Mouse (Mus musculus) G1E (cell line): ENCODE measurements around the gene Sik1. TPM values are rescaled to one million over a fixed set of nuclear protein-coding genes. Genes with fewer than 3 reads are reported as not detected.
A peak's percentile ranks its signal among the peaks of the same experiment; 100 is the strongest.

Experiments
- ATAC-seq: 2 replicates; pipeline ENCODE4 v1.8.0; 2016; ENCODE audit warnings: mild to moderate bottlenecking; ENCODE audit not compliant: insufficient number of reproducible peaks, poor library complexity, low FRiP score, severe bottlenecking; ENCODE audit errors: extremely low read depth
- DNase-seq: peaks from one replicate; pipeline ENCODE4 v3.0.0; 2012; ENCODE audit warnings: low spot score
- H3K27me3 ChIP-seq: 2 replicates; pipeline ENCODE4 v1.6.1; 2012; ENCODE audit warnings: mild to moderate bottlenecking, low read length, inconsistent platforms; ENCODE audit not compliant: insufficient read depth
- H3K36me3 ChIP-seq: replicated peaks from 2 replicates; pipeline ENCODE3; 2012; ENCODE audit warnings: mild to moderate bottlenecking, inconsistent platforms
- H3K4me1 ChIP-seq: 2 replicates; pipeline ENCODE4 v1.6.1; 2012; ENCODE audit warnings: low read depth, low read length, inconsistent platforms, mixed read lengths; ENCODE audit not compliant: insufficient read depth
- H3K4me3 ChIP-seq: 2 replicates; pipeline ENCODE4 v1.5.1; 2012; ENCODE audit warnings: low read depth, mild to moderate bottlenecking, inconsistent platforms, low read length, moderate library complexity, mixed read lengths
- H3K9me3 ChIP-seq: replicated peaks from 2 replicates; pipeline ENCODE4 v1.6.1; 2012; ENCODE audit warnings: inconsistent platforms
- CTCF ChIP-seq: IDR thresholded peaks from 2 replicates; pipeline ENCODE4 v1.5.1; 2012; ENCODE audit warnings: low read depth, low read length, inconsistent platforms, mixed read lengths
- GATA1 ChIP-seq: IDR thresholded peaks from 2 replicates; pipeline ENCODE4 v1.6.1; 2012; ENCODE audit warnings: borderline replicate concordance, low read length, inconsistent platforms, mixed read lengths
- GATA2 ChIP-seq: IDR thresholded peaks from 2 replicates; pipeline ENCODE4 v1.6.1; 2012; ENCODE audit warnings: low read depth, low read length, inconsistent platforms, borderline replicate concordance
- POLR2AphosphoS5 ChIP-seq: IDR thresholded peaks from 2 replicates; pipeline ENCODE4 v1.6.1; 2012; ENCODE audit warnings: low read depth, low read length, inconsistent platforms; ENCODE audit not compliant: insufficient replicate concordance
- TAL1 ChIP-seq: conservative IDR thresholded peaks from 2 replicates; pipeline ENCODE4 v1.6.1; 2012; ENCODE audit warnings: low read depth, low read length, inconsistent platforms, mixed read lengths
- polyA plus RNA-seq: library from polyadenylated mRNA; stranded (reverse); fragments of >175 nt; gene quantifications from 2 replicates; pipeline ENCODE4 v1.2.3, GENCODE M21; 2012
- total RNA-seq, 2 experiments: library from RNA; stranded (forward) in 1 of 2; stranded (reverse) in 1 of 2; fragments of 200-1000 nt in 1 of 2; fragments of >200 nt in 1 of 2; fragmentation: Nextera tagmentation in 1 of 2; gene quantifications; 2 replicates each; pipeline ENCODE4 v1.2.3; 2014 to 2017

The Sik1 gene
- total and polyA plus RNA-seq, 3 experiments, result 0.98 to 13.1 (median 6.9) TPM

- H3K36me3 ChIP-seq, result peaks cover 38% of the 10 kb centered on the region
- no peak for DNase-seq
- H3K4me3 ChIP-seq, result no peak overlapping the region
- no peaks in the 10 kb centered on the region for H3K9me3 ChIP-seq
- ATAC-seq, result no peak
- TF ChIP-seq TAL1 (no peak), GATA2 (no peak), CTCF (no peak), GATA1 (no peak), POLR2AphosphoS5 (no peak)
- H3K4me1 ChIP-seq, result peaks cover 30% of the 10 kb centered on the region
- H3K27me3 ChIP-seq, result peaks cover 7% of the 10 kb centered on the region; the same call in 1 of the 2 replicates
These were observed 12.4 kb downstream of the Sik1 start for GRCm38 (mm10) chr17:31842930-31843822.

GRCm38 (mm10) chr17:31841842-31842611 lies 13.6 kb downstream of the Sik1 start:
- DNase-seq, result no peak
- H3K27me3 ChIP-seq, result peaks cover 10% of the 10 kb centered on the region; the same call in 1 of the 2 replicates

DNA sequence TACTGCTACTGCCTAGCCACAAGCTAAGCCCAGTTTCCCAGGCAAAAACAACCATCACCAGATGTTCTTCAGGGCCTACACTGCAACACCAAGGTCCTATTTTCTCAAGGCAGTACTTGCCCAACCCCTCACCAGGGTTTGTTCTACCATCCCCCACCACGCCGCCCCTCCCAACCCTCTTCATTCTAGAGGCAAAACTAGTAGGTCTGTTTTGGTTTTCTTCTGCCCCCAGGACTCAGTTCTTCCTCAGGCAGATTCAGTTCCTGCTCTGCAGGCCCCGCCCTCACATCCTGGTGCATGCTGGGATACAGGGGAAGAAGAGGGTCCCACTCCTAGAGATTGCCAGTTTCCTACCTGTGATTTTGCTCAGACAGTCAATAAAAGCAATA lies 14.2 kb downstream of the Sik1 start:
- Histone ChIP-seq H3K36me3 (peaks cover 21% of the 10 kb centered on the region), H3K27me3 (peaks cover 10% of the 10 kb centered on the region; the same call in 1 of the 2 replicates), H3K9me3 (no peaks in the 10 kb centered on the region), H3K4me1 (peaks cover 30% of the 10 kb centered on the region), H3K4me3 (no peak overlapping the region)
- no peak for TF ChIP-seq TAL1
- TF ChIP-seq POLR2AphosphoS5, result no peak
- TF ChIP-seq GATA2, result no peak
- TF ChIP-seq GATA1, result no peak
- no peak for TF ChIP-seq CTCF
- DNase-seq (peak; percentile 16), ATAC-seq (no peak)

More at GRCm38 (mm10) chr17:31841842-31842611, 13.6 kb downstream of the Sik1 start:
- Histone ChIP-seq H3K9me3 (no peaks in the 10 kb centered on the region), H3K36me3 (peaks cover 27% of the 10 kb centered on the region), H3K4me1 (peaks cover 30% of the 10 kb centered on the region), H3K4me3 (no peak overlapping the region)
- no peak for TF ChIP-seq GATA2
- TF ChIP-seq TAL1, result no peak
- no peak for TF ChIP-seq GATA1
- no peak for TF ChIP-seq POLR2AphosphoS5
- TF ChIP-seq CTCF, result no peak
- ATAC-seq, result no peak

- peaks cover 5% of the 10 kb centered on the region; the same call in 1 of the 2 replicates for H3K9me3 ChIP-seq
- peaks cover 13% of the 10 kb centered on the region; the same call in 1 of the 2 replicates for H3K27me3 ChIP-seq
- no peak overlapping the region for H3K4me3 ChIP-seq
- ATAC-seq (no peak), DNase-seq (peak; percentile 28)
- peaks cover 30% of the 10 kb centered on the region for H3K4me1 ChIP-seq
- TF ChIP-seq POLR2AphosphoS5 (no peak), TAL1 (no peak), GATA1 (no peak), GATA2 (no peak), CTCF (no peak)
- H3K36me3 ChIP-seq, result peaks cover 12% of the 10 kb centered on the region
These were observed 15.1 kb downstream of the Sik1 start for GRCm38 (mm10) chr17:31840423-31841003.

DNA sequence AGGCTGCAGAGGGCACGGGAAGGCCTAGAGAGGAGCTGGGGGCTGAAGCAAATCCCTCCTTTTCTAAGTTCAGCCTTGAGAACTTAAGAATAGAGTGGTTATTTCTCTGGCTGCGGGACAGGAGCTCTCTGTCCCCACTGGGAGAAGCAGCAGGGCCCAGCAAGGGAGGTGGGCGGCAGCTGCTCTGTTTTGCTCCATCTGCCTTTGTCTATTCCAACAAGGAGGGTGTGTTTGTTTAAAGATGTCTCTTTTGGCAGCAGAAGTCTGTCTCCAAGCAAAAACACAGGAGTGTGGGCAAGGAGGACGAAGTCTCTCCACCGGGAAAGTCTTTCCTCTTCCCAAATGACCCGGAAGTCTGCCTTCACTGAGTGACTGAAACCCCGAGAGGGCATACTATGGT lies 18.8 kb downstream of the Sik1 start:
- no peak for DNase-seq
- H3K9me3 ChIP-seq, result peaks cover 6% of the 10 kb centered on the region; the same call in 1 of the 2 replicates
- peaks cover 26% of the 10 kb centered on the region for H3K4me1 ChIP-seq
- TF ChIP-seq POLR2AphosphoS5 (no peak), GATA2 (no peak), TAL1 (no peak), GATA1 (no peak), CTCF (no peak)
- H3K4me3 ChIP-seq, result no peak overlapping the region
- no peaks in the 10 kb centered on the region for H3K36me3 ChIP-seq
- peaks cover 13% of the 10 kb centered on the region; the same call in 1 of the 2 replicates for H3K27me3 ChIP-seq
- ATAC-seq, result no peak

GRCm38 (mm10) chr17:31836264-31836607 lies 19.4 kb downstream of the Sik1 start:
- Histone ChIP-seq H3K27me3 (peaks cover 13% of the 10 kb centered on the region; the same call in 1 of the 2 replicates), H3K4me1 (peaks cover 21% of the 10 kb centered on the region), H3K4me3 (no peak overlapping the region), H3K36me3 (no peaks in the 10 kb centered on the region), H3K9me3 (peaks cover 6% of the 10 kb centered on the region; the same call in 1 of the 2 replicates)
- TF ChIP-seq POLR2AphosphoS5 (no peak), GATA1 (no peak), GATA2 (no peak), TAL1 (no peak), CTCF (no peak)
- DNase-seq, result no peak
- ATAC-seq, result no peak
